Mouse (Mus musculus): ENCODE measurements around the gene Smad3.

DNA sequence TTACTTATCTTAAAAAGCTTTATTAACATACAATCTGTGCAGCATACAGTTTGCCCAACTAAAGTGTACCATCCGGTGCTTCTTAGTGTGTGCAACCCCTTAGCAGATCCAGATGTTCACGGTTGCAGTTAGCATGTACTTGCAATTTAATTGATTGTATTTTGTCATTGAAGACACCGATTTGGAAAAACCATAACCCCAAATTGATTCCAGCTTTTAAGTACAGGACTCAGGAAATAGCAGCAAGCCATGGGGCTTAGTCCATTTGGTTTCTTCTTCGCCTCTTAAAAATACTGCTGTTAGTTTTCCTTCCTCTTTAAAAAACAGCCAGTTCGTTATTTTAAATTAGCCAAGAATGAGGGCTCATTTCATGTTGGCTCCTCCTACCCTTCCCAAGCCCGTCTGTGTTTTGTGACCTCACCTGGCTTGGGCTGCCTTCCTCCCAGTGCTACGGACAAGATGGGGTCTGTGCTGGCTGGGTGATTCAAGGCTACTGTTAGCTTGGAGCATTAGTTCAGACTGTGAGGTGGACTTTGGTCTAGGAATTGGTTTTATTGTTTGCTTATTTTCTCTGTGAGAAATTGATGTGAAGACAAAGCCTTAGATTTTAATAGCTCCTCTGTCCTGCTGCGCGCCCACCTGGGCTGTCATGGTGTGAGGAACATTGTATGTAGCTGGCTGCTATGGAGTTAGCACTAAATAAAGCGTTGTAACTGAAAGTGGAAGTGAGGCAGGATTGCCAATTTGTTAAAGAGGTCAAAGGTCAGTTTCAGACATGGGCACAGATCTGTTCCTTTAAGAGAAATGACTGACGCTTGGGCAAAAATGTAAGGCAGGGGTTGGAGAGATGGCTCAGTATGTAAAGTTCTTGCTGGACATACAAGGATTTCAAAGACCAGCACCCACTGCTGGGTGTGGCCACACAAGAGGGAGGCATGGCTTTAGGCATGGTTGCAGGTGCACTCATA, 143.5 kb downstream of the Smad3 start:
- TF ChIP-seq POLR2A (IDR thresholded peaks at IDR 0.05; ENCODE audit: insufficient read length, low read depth) (no peak), POLR2AphosphoS2 (IDR thresholded peaks at IDR 0.05; ENCODE audit: insufficient read length, low read depth) (no peak), MAX (IDR thresholded peaks at IDR 0.05; ENCODE audit: low read depth) (no peak), USF1 (IDR thresholded peaks at IDR 0.05; ENCODE audit: low read depth) (no peak), TCF12 (IDR thresholded peaks at IDR 0.05; ENCODE audit: insufficient read depth, poor library complexity, severe bottlenecking) (no peak), CEBPB (IDR thresholded peaks at IDR 0.05; ENCODE audit: insufficient read depth, poor library complexity, severe bottlenecking) (no peak)
